Mouse (Mus musculus): ENCODE data around the gene Akt1. TPM values are rescaled to one million over a fixed set of nuclear protein-coding genes. Genes with fewer than 3 reads are reported as not detected.

Akt1 gene
- polyA plus RNA-seq, 1 experiment from 2014 or later = 42.4 TPM

DNA sequence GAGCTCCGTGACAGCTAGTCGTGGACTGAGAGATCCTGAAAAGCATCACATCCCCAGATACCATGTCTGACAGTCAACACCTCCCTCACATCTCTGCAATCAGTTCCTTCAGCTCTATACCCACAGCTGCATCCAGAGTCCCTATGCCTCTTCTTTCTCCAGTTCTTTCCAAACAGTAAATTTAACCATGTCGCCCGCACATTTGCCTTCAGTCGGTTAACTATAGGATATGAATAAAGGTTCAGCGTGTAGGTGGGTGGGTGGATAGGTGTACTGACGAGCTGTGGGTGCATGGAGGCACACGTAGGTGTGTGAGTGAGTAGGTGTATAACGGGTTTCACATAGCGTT, 19.4 kb upstream of the Akt1 start:
- WGBS = 80% methylated on average over 10 of the region's 10 CpGs
- peak overlapping the region; percentile 85 for H3K9ac ChIP-seq (ENCODE audit: low read length)
- peak; percentile 2; the same call in 1 of the 2 replicates for ATAC-seq (ENCODE audit: low read depth)

DNA sequence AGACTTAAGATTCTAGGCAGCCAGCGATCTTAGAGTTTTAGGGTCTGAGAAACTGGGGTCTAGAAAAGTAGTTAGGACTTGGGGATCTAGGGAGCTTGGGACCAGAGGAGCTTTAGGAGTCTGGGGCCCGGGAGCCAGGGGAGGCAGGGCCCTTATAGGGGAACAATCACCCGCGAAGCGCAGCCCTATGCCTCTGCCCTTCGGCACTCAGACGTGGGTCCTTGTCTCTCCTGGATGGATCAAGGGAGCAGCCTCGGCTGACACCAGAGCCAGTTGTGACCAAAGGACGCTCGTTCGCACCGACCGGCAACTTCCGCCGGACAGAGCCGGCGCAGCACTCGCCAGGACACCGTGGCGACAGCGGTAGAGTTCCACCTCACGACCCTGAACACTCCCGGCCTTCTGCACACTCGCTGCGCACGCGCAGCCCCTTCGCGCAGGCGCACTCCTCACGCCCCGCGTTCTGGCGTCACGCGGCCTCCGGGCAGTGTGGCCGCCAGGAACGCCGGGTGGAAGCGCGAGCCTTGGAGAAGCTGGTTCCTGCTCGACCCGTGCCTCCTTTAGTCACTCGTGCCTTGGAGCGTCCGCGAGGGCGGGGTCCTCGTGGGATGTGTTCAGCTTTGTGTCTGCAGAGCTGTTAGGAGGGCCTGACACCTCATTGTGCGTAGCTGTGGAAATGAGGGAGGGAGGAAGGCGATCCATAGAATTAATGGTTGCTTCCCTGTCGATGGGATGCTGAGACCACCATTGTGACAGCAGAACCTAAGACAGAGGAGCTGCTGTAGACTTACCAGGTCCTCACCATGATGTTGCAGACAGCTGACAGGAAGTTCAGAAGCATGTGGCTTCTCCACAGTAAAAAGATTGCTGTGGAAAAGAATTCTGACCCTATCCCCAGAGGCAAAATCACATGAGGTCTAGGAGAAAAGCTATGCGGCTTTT, 18.8 kb upstream of the Akt1 start:
- Histone ChIP-seq H3K4me2 (ENCODE audit: low read depth, low read length) (peak overlapping the region; percentile 61), H3K9me3 (ENCODE audit: control insufficient read depth, low read length) (no peaks in the 10 kb centered on the region), H3K4me1 (replicated peaks; ENCODE audit: control insufficient read depth, insufficient read depth, low read length) (peaks cover 14% of the 10 kb centered on the region), H3K4me3 (ENCODE audit: low read length) (peak overlapping the region; percentile 65), H3K27ac (ENCODE audit: low read length) (peak overlapping the region; percentile 62), H3K27me3 (ENCODE audit: control insufficient read depth, insufficient read depth, low read depth, low read length) (no peaks in the 10 kb centered on the region), H3K9ac (ENCODE audit: low read length) (peak overlapping the region; percentile 85), H3K36me3 (ENCODE audit: control insufficient read depth, insufficient read depth, low read length) (no peaks in the 10 kb centered on the region)
- WGBS = 3% methylated on average over 54 of the region's 54 CpGs
- ATAC-seq (ENCODE audit: low read depth) = peak; percentile 97

More for the DNA sequence above, 19.4 kb upstream of the Akt1 start:
- H3K27ac ChIP-seq (ENCODE audit: low read length) = no peak overlapping the region
- no peaks in the 10 kb centered on the region for H3K27me3 ChIP-seq (ENCODE audit: control insufficient read depth, insufficient read depth, low read depth, low read length)
- H3K4me3 ChIP-seq (ENCODE audit: low read length) = peak overlapping the region; percentile 65
- H3K4me1 ChIP-seq (replicated peaks; ENCODE audit: control insufficient read depth, insufficient read depth, low read length) = peaks cover 11% of the 10 kb centered on the region
- H3K36me3 ChIP-seq (ENCODE audit: control insufficient read depth, insufficient read depth, low read length) = no peaks in the 10 kb centered on the region
- H3K4me2 ChIP-seq (ENCODE audit: low read depth, low read length) = peak overlapping the region; percentile 61
- no peaks in the 10 kb centered on the region for H3K9me3 ChIP-seq (ENCODE audit: control insufficient read depth, low read length)

- peaks cover 10% of the 10 kb centered on the region for H3K4me1 ChIP-seq (replicated peaks; ENCODE audit: control insufficient read depth, insufficient read depth, low read length)
- H3K9me3 ChIP-seq (ENCODE audit: control insufficient read depth, low read length) = no peaks in the 10 kb centered on the region
- H3K36me3 ChIP-seq (ENCODE audit: control insufficient read depth, insufficient read depth, low read length) = no peaks in the 10 kb centered on the region
- no peak overlapping the region for H3K27ac ChIP-seq (ENCODE audit: low read length)
- no peak for ATAC-seq (ENCODE audit: low read depth)
- H3K9ac ChIP-seq (ENCODE audit: low read length) = no peak overlapping the region
- WGBS = 26% methylated on average over 15 of the region's 15 CpGs
- no peak overlapping the region for H3K4me2 ChIP-seq (ENCODE audit: low read depth, low read length)
- H3K4me3 ChIP-seq (ENCODE audit: low read length) = no peak overlapping the region
- no peaks in the 10 kb centered on the region for H3K27me3 ChIP-seq (ENCODE audit: control insufficient read depth, insufficient read depth, low read depth, low read length)
These were observed 13.8 kb upstream of the Akt1 start for GRCm38 (mm10) chr12:112688458-112688857.

GRCm38 (mm10) chr12:112683351-112683750, 8.7 kb upstream of the Akt1 start:
- no peaks in the 10 kb centered on the region for H3K9me3 ChIP-seq (ENCODE audit: control insufficient read depth, low read length)
- H3K4me2 ChIP-seq (ENCODE audit: low read depth, low read length) = no peak overlapping the region
- no peak overlapping the region for H3K4me3 ChIP-seq (ENCODE audit: low read length)
- no peak overlapping the region for H3K9ac ChIP-seq (ENCODE audit: low read length)
- H3K4me1 ChIP-seq (replicated peaks; ENCODE audit: control insufficient read depth, insufficient read depth, low read length) = peaks cover 12% of the 10 kb centered on the region
- no peak for ATAC-seq (ENCODE audit: low read depth)
- no peaks in the 10 kb centered on the region for H3K36me3 ChIP-seq (ENCODE audit: control insufficient read depth, insufficient read depth, low read length)
- H3K27ac ChIP-seq (ENCODE audit: low read length) = no peak overlapping the region
- peaks cover 12% of the 10 kb centered on the region; the same call in 1 of the 2 replicates for H3K27me3 ChIP-seq (ENCODE audit: control insufficient read depth, insufficient read depth, low read depth, low read length)
- WGBS = 49% methylated on average over 7 of the region's 7 CpGs

- Histone ChIP-seq H3K4me2 (ENCODE audit: low read depth, low read length) (peak overlapping the region; percentile 90), H3K27me3 (ENCODE audit: control insufficient read depth, insufficient read depth, low read depth, low read length) (peaks cover 12% of the 10 kb centered on the region; the same call in 1 of the 2 replicates), H3K27ac (ENCODE audit: low read length) (peak overlapping the region; percentile 95), H3K4me1 (replicated peaks; ENCODE audit: control insufficient read depth, insufficient read depth, low read length) (peaks cover 32% of the 10 kb centered on the region), H3K4me3 (ENCODE audit: low read length) (peak overlapping the region; percentile 72), H3K9ac (ENCODE audit: low read length) (peak overlapping the region; percentile 82), H3K36me3 (ENCODE audit: control insufficient read depth, insufficient read depth, low read length) (no peaks in the 10 kb centered on the region), H3K9me3 (ENCODE audit: control insufficient read depth, low read length) (no peaks in the 10 kb centered on the region)
- WGBS = 4% methylated on average over 70 of the region's 87 CpGs
- peak; percentile 69 for ATAC-seq (ENCODE audit: low read depth)
These were observed 4.6 kb upstream of the Akt1 start for GRCm38 (mm10) chr12:112679027-112679996.

- Histone ChIP-seq H3K9me3 (ENCODE audit: control insufficient read depth, low read length) (no peaks in the 10 kb centered on the region), H3K4me2 (ENCODE audit: low read depth, low read length) (peak within 1 kb of the TSS; percentile 90), H3K4me1 (replicated peaks; ENCODE audit: control insufficient read depth, insufficient read depth, low read length) (peaks cover 33% of the 10 kb centered on the region), H3K4me3 (ENCODE audit: low read length) (peak within 1 kb of the TSS; percentile 72), H3K9ac (ENCODE audit: low read length) (peak within 1 kb of the TSS; percentile 82), H3K36me3 (ENCODE audit: control insufficient read depth, insufficient read depth, low read length) (no peaks in the 10 kb centered on the region), H3K27ac (ENCODE audit: low read length) (peak within 1 kb of the TSS; percentile 95), H3K27me3 (ENCODE audit: control insufficient read depth, insufficient read depth, low read depth, low read length) (peaks cover 12% of the 10 kb centered on the region; the same call in 1 of the 2 replicates)
- peak; percentile 45 for ATAC-seq (ENCODE audit: low read depth)
- under 1% methylated on average over 58 of the region's 60 CpGs for WGBS
These were observed 3.9 kb upstream of the Akt1 start, which contains the start of gene Zbtb42 for GRCm38 (mm10) chr12:112678555-112679026. TSS of gene Zbtb42 (plus strand) at chr12:112678828.

- H3K4me1 ChIP-seq (replicated peaks; ENCODE audit: control insufficient read depth, insufficient read depth, low read length) = peaks cover 31% of the 10 kb centered on the region
- H3K27me3 ChIP-seq (ENCODE audit: control insufficient read depth, insufficient read depth, low read depth, low read length) = peaks cover 12% of the 10 kb centered on the region; the same call in 1 of the 2 replicates
- peak overlapping the region; percentile 82 for H3K9ac ChIP-seq (ENCODE audit: low read length)
- H3K27ac ChIP-seq (ENCODE audit: low read length) = peak overlapping the region; percentile 95
- no peaks in the 10 kb centered on the region for H3K36me3 ChIP-seq (ENCODE audit: control insufficient read depth, insufficient read depth, low read length)
- H3K9me3 ChIP-seq (ENCODE audit: control insufficient read depth, low read length) = no peaks in the 10 kb centered on the region
- peak overlapping the region; percentile 90 for H3K4me2 ChIP-seq (ENCODE audit: low read depth, low read length)
- H3K4me3 ChIP-seq (ENCODE audit: low read length) = peak overlapping the region; percentile 72
- no peak for ATAC-seq (ENCODE audit: low read depth)
- WGBS = 22% methylated on average over 19 of the region's 19 CpGs
These were observed 3.4 kb upstream of the Akt1 start for GRCm38 (mm10) chr12:112677943-112678554.

DNA sequence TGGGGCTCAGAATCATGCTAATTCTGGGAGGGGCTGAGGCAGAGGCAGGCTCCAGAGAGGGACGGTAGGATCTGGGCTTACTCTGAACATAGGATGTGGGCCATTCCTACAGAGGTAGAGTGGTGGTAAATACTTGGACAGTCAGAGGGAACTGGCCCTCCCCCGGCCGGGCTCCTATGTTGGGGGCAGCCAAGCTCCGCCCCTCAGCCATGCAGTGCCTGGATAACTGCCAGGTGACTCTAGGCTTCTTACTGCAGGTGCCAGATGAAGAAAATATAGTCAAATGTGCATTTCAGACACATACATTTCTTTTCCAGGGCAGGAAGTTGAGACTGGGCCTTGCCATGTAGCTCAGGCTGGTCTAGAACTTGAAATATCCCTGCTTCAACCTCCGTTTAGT, 2.4 kb upstream of the Akt1 start:
- ATAC-seq (ENCODE audit: low read depth) = no peak
- Histone ChIP-seq H3K4me2 (ENCODE audit: low read depth, low read length) (no peak overlapping the region), H3K27me3 (ENCODE audit: control insufficient read depth, insufficient read depth, low read depth, low read length) (peaks cover 12% of the 10 kb centered on the region; the same call in 1 of the 2 replicates), H3K4me3 (ENCODE audit: low read length) (no peak overlapping the region), H3K27ac (ENCODE audit: low read length) (no peak overlapping the region), H3K9me3 (ENCODE audit: control insufficient read depth, low read length) (no peaks in the 10 kb centered on the region), H3K36me3 (ENCODE audit: control insufficient read depth, insufficient read depth, low read length) (no peaks in the 10 kb centered on the region), H3K4me1 (replicated peaks; ENCODE audit: control insufficient read depth, insufficient read depth, low read length) (peaks cover 41% of the 10 kb centered on the region), H3K9ac (ENCODE audit: low read length) (0 out of 2 replicates have a peak overlapping the region, but pooled peaks have one; percentile 1)
- 27% methylated on average over 5 of the region's 5 CpGs for WGBS
